Mouse (Mus musculus): ENCODE measurements at regions not wholly inside any gene's neighbourhood (a gene's known extent, or its start where the extent isn't known, plus 50 kb on each side); places are given as distances from the start of the nearest gene placed in this dataset.

DNA sequence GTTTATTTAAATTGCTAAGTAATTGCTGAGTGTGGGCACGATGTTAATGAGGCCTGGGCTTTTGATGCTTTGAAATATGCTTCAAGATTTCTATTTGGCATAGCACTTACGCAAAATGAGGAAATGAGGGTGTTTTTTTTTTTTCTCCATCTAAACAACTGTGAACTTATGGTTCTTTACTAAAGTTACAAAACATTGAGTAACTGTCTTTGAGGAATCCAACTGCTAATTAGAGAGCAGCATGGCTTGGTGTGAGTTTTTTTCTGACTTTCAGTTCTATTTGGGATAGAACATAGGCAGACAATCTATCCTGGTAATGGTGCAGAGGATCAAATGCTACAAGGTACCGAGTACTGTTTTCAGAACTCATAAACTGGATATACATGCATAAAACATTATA, 231.2 kb upstream of the Mtpn start:
- TF ChIP-seq CTCF (IDR thresholded peaks at IDR 0.05; ENCODE audit: borderline replicate concordance, extremely low read depth, insufficient read depth, insufficient read length), result no peak
- TF ChIP-seq POLR2A (IDR thresholded peaks at IDR 0.05; ENCODE audit: borderline replicate concordance, extremely low read depth, insufficient read depth, insufficient read length, poor library complexity, severe bottlenecking), result no peak
